24 mouse cellular contexts compared by ENCODE assay signal in genomic region chr17:28745773-28746172, GRCm38 (mm10). TPM values are rescaled to one million over a fixed set of nuclear protein-coding genes. Genes with fewer than 3 reads are reported as not detected.
DNase-seq lines count a peak whose midpoint lies in the region; ATAC-seq and TF ChIP-seq lines count a peak whose summit lies in the region.
"Had no signal": no experiment of that assay in that cellular context is flagged by ENCODE, and none has a peak within 500 bp of the region (broad histone marks: within the 10 kb centered on the region; RNA-seq: fewer than 3 reads in every experiment).

No protein-coding gene starts in this region.

- 68% methylated on average over 6 of the region's 6 CpGs for WGBS in stomach, embryonic 16.5 days
- 73% methylated on average over 6 of the region's 6 CpGs for WGBS in stomach, postnatal 0 days

- peak; percentile 69 for ATAC-seq in frontal cortex, adult (ENCODE audit: low TSS enrichment)
- peak; percentile 25; the same call in 1 of the 2 replicates for ATAC-seq in stomach, embryonic 16.5 days (ENCODE audit: insufficient read depth, low FRiP score)
- ATAC-seq in stomach, postnatal 0 days (ENCODE audit: low FRiP score, low TSS enrichment), result no peak
- ATAC-seq: CD4-positive, CD25-positive, alpha-beta regulatory T cell, adult 4 months; forebrain, embryonic 16.5 days; intestine, embryonic 16.5 days had no signal

- intact Hi-C loops in left cerebral cortex, adult 2 months (cut with DNase I), result loop anchor here (2.0 kb wide), 1 partner anchor 55 kb away; the partner anchor contains the start of genes Mapk14 and Slc26a8
- intact Hi-C loops in left cerebral cortex, postnatal 10 days (cut with DNase I), result no loop called here

- no peaks in the 10 kb centered on the region for H3K27me3 ChIP-seq in stomach, embryonic 16.5 days (ENCODE audit: control insufficient read depth, insufficient read depth, low read length)
- no peaks in the 10 kb centered on the region for H3K27me3 ChIP-seq in stomach, postnatal 0 days (ENCODE audit: control insufficient read depth, insufficient read depth, low read length)
- H3K27me3 ChIP-seq: embryonic facial prominence, embryonic 13.5 days; forebrain, embryonic 12.5 days; heart, embryonic 15.5 days had no signal

- H3K4me2 ChIP-seq in stomach, embryonic 16.5 days (ENCODE audit: low read depth, low read length), result no peak overlapping the region
- H3K4me2 ChIP-seq in stomach, postnatal 0 days (replicated peaks; ENCODE audit: low read depth), result no peak overlapping the region
- H3K4me2 ChIP-seq: embryonic facial prominence, embryonic 13.5 days; forebrain, embryonic 12.5 days; heart, embryonic 11.5 days; heart, embryonic 15.5 days; hindbrain, embryonic 14.5 days had no signal

- H3K27ac ChIP-seq in left cerebral cortex, adult 2 months, result peak overlapping the region; percentile 69
- H3K27ac ChIP-seq in stomach, embryonic 16.5 days (ENCODE audit: low read length), result no peak overlapping the region
- no peak overlapping the region for H3K27ac ChIP-seq in stomach, postnatal 0 days (replicated peaks)
- H3K27ac ChIP-seq: embryonic facial prominence, embryonic 13.5 days; forebrain, embryonic 12.5 days; heart, embryonic 15.5 days; hindbrain, embryonic 10.5 days; hindbrain, embryonic 14.5 days had no signal

- TF ChIP-seq EP300 in stomach, postnatal 0 days (optimal IDR thresholded peaks at IDR 0.05), result no peak

- H3K36me3 ChIP-seq in stomach, embryonic 16.5 days (ENCODE audit: control insufficient read depth, insufficient read depth, low read length), result peaks cover 26% of the 10 kb centered on the region
- peaks cover 42% of the 10 kb centered on the region for H3K36me3 ChIP-seq in stomach, postnatal 0 days (ENCODE audit: control insufficient read depth, insufficient read depth, low read length)

- no peak for TF ChIP-seq CTCF in left cerebral cortex, adult 2 months (IDR thresholded peaks at IDR 0.05)
- no peak for TF ChIP-seq CTCF in stomach, postnatal 0 days (IDR thresholded peaks at IDR 0.05; ENCODE audit: low read depth)

- no peak overlapping the region for H3K9ac ChIP-seq in stomach, embryonic 16.5 days (ENCODE audit: low read length)
- no peak overlapping the region for H3K9ac ChIP-seq in stomach, postnatal 0 days (ENCODE audit: low read length)
- H3K9ac ChIP-seq: embryonic facial prominence, embryonic 13.5 days; forebrain, embryonic 12.5 days; heart, embryonic 15.5 days; hindbrain, embryonic 14.5 days had no signal

- no peak overlapping the region for H3K4me3 ChIP-seq in left cerebral cortex, adult 2 months
- no peak overlapping the region for H3K4me3 ChIP-seq in stomach, embryonic 16.5 days (replicated peaks; ENCODE audit: low read length)
- H3K4me3 ChIP-seq in stomach, postnatal 0 days (ENCODE audit: low read depth, low read length), result no peak overlapping the region
- H3K4me3 ChIP-seq: embryonic facial prominence, embryonic 13.5 days; forebrain, embryonic 12.5 days; heart, embryonic 15.5 days; hindbrain, embryonic 10.5 days had no signal

- DNase-seq in frontal cortex, postnatal 25 days (ENCODE audit: low spot score in 2 of 2), result no peak
- DNase-seq in heart, adult 11 months, result peak; percentile 92
- no peak for DNase-seq in heart, adult 8-10 months (ENCODE audit: low spot score)
- no peak for DNase-seq in left cerebral cortex, adult 2 months (ENCODE audit: extremely low spot score in 1 of 2, low spot score in 2 of 2)
- DNase-seq in left cerebral cortex, postnatal 10 days (ENCODE audit: extremely low spot score in 1 of 2, low spot score in 2 of 2), result no peak
- DNase-seq in stomach, postnatal 0 days (ENCODE audit: low spot score), result no peak
- DNase-seq: adrenal gland, adult 8-10 months; B cell, adult 2 months; cerebellum, adult 11-12 months; cerebellum, adult 9-10 months; cerebellum, postnatal 25 days; gastrocnemius, postnatal 36 days had no signal

- no peaks in the 10 kb centered on the region for H3K9me3 ChIP-seq in stomach, embryonic 16.5 days (replicated peaks; ENCODE audit: control insufficient read depth, low read length)
- H3K9me3 ChIP-seq in stomach, postnatal 0 days (ENCODE audit: control insufficient read depth, low read length), result no peaks in the 10 kb centered on the region
- H3K9me3 ChIP-seq: embryonic facial prominence, embryonic 13.5 days; forebrain, embryonic 12.5 days; G1E; heart, embryonic 15.5 days; hindbrain, embryonic 10.5 days had no signal

- H3K4me1 ChIP-seq in stomach, embryonic 16.5 days (ENCODE audit: control insufficient read depth, insufficient read depth, low read length), result no peaks in the 10 kb centered on the region
- no peaks in the 10 kb centered on the region for H3K4me1 ChIP-seq in stomach, postnatal 0 days (replicated peaks; ENCODE audit: control insufficient read depth, insufficient read depth)
- H3K4me1 ChIP-seq: embryonic facial prominence, embryonic 13.5 days; forebrain, embryonic 12.5 days; heart, embryonic 15.5 days; hindbrain, embryonic 10.5 days had no signal

RNA-seq across cellular contexts. Expression of gene AC170998.1, which starts 19.9 kb away (rescaled TPM):
- total RNA-seq in heart, adult 8-10 months (2022), result 1 to 10 TPM in 2 of 4 experiments, under 1 TPM in 1, not detected in 1; 0.46 to 1.5 (median 1.1) TPM
- 1 to 10 TPM; 1.6 to 3.3 TPM for total RNA-seq in left cerebral cortex, adult 2 months (2021)
- 1 to 10 TPM; 2.9 to 4.4 TPM for total RNA-seq in left cerebral cortex, postnatal 10 days (2021)
- polyA plus RNA-seq in stomach, embryonic 16.5 days (2015; fragmentation: Nextera tagmentation; extraction: Ambion mirVana), result 2.3 and 2.8 TPM in 2 replicates
- polyA plus RNA-seq in stomach, postnatal 0 days (2015; fragmentation: Nextera tagmentation; extraction: Ambion mirVana), result 1.0 and 1.2 TPM in 2 replicates
- polyA plus RNA-seq: G1E had no signal

RNA-seq across cellular contexts. Expression of gene Mapk13, which starts 23.3 kb away (rescaled TPM):
- total RNA-seq in heart, adult 8-10 months (2022), result under 1 TPM in 2 of 4 experiments, not detected in 2; 0.16 to 0.83 TPM
- total RNA-seq in left cerebral cortex, adult 2 months (2021), result 1 to 10 TPM; 1.6 to 1.7 TPM
- total RNA-seq in left cerebral cortex, postnatal 10 days (2021), result under 1 TPM; 0.66 to 0.75 TPM
- polyA plus RNA-seq in stomach, embryonic 16.5 days (2015; fragmentation: Nextera tagmentation; extraction: Ambion mirVana), result 116 and 128 TPM in 2 replicates
- 211 and 220 TPM in 2 replicates for polyA plus RNA-seq in stomach, postnatal 0 days (2015; fragmentation: Nextera tagmentation; extraction: Ambion mirVana)
- total RNA-seq: gastrocnemius, postnatal 36 days had no signal
- polyA plus RNA-seq: CD4-positive, CD25-positive, alpha-beta regulatory T cell, adult 4 months; G1E had no signal

RNA-seq across cellular contexts. Expression of gene Mapk14, which starts 54.6 kb away (rescaled TPM):
- 10 to 100 TPM; 48.9 to 61.5 (median 52.0) TPM for total RNA-seq in heart, adult 8-10 months (2022)
- 10 to 100 TPM; 86.2 to 88.2 TPM for total RNA-seq in left cerebral cortex, adult 2 months (2021)
- total RNA-seq in left cerebral cortex, postnatal 10 days (2021), result 10 to 100 TPM; 58.7 to 64.6 TPM
- polyA plus RNA-seq in stomach, embryonic 16.5 days (2015; fragmentation: Nextera tagmentation; extraction: Ambion mirVana), result 34.0 and 34.2 TPM in 2 replicates
- 31.4 and 33.4 TPM in 2 replicates for polyA plus RNA-seq in stomach, postnatal 0 days (2015; fragmentation: Nextera tagmentation; extraction: Ambion mirVana)

RNA-seq across cellular contexts. Expression of gene Brpf3, which starts 55.1 kb away (rescaled TPM):
- 10 to 100 TPM in 3 of 4 experiments, 1 to 10 TPM in 1; 8.5 to 15.3 (median 14.6) TPM for total RNA-seq in heart, adult 8-10 months (2022)
- total RNA-seq in left cerebral cortex, adult 2 months (2021), result 10 to 100 TPM; 49.1 to 49.5 TPM
- 10 to 100 TPM; 44.5 to 55.7 TPM for total RNA-seq in left cerebral cortex, postnatal 10 days (2021)
- polyA plus RNA-seq in stomach, embryonic 16.5 days (2015; fragmentation: Nextera tagmentation; extraction: Ambion mirVana), result 8.2 and 10.5 TPM in 2 replicates
- polyA plus RNA-seq in stomach, postnatal 0 days (2015; fragmentation: Nextera tagmentation; extraction: Ambion mirVana), result 5.2 and 5.7 TPM in 2 replicates

RNA-seq across cellular contexts. Expression of gene Slc26a8, which starts 55.7 kb away (rescaled TPM):
- under 1 TPM in 2 of 4 experiments, not detected in 2; 0.37 to 0.65 TPM for total RNA-seq in heart, adult 8-10 months (2022)
- total RNA-seq in left cerebral cortex, adult 2 months (2021), result 1 to 10 TPM; 7.4 to 7.7 TPM
- total RNA-seq in left cerebral cortex, postnatal 10 days (2021), result 10 to 100 TPM in 1 of 2 experiments, 1 to 10 TPM in 1; 7.7 to 10.6 TPM
- 0.46 and 0.80 TPM in 2 replicates for polyA plus RNA-seq in stomach, embryonic 16.5 days (2015; fragmentation: Nextera tagmentation; extraction: Ambion mirVana)
- polyA plus RNA-seq in stomach, postnatal 0 days (2015; fragmentation: Nextera tagmentation; extraction: Ambion mirVana), result 0.24 and 0.50 TPM in 2 replicates
